Mouse (Mus musculus) cortical plate, adult 2 months (tissue): Measurements from ENCODE around the gene Ccdc191. TPM values are rescaled to one million over a fixed set of nuclear protein-coding genes. Genes with fewer than 3 reads are reported as not detected.

Experiments used
- H3K27ac ChIP-seq: fragments of 200-500 bp; 2 replicates; pipeline ENCODE4 v1.5.1; 2012; ENCODE audit warnings: low read length, control low read depth, inconsistent platforms; ENCODE audit not compliant: insufficient read depth
- H3K4me1 ChIP-seq: fragments of 200-500 bp; 2 replicates; pipeline ENCODE4 v1.6.1; 2011; ENCODE audit warnings: low read length; ENCODE audit not compliant: control insufficient read depth, insufficient read depth
- H3K4me3 ChIP-seq: fragments of 200-500 bp; 2 replicates; pipeline ENCODE4 v1.5.1; 2011; ENCODE audit warnings: mild to moderate bottlenecking, low read length, control low read depth; ENCODE audit not compliant: insufficient read depth
- CTCF ChIP-seq: fragments of 200-500 bp; IDR thresholded peaks from 2 replicates; pipeline ENCODE4 v1.5.1; 2011; ENCODE audit warnings: mild to moderate bottlenecking, control low read depth, low read length; ENCODE audit not compliant: insufficient read depth; ENCODE audit errors: extremely low read depth
- POLR2A ChIP-seq: fragments of 200-500 bp; IDR thresholded peaks from 2 replicates; pipeline ENCODE4 v1.6.1; 2011; ENCODE audit warnings: mild to moderate bottlenecking, low read length, control low read depth; ENCODE audit not compliant: insufficient read depth; ENCODE audit errors: extremely low read depth
- polyA plus RNA-seq: library from polyadenylated mRNA; depleted of rRNA; stranded (reverse); fragments of >200 nt; gene quantifications from 2 replicates; pipeline ENCODE4 v1.2.3, GENCODE M21; 2012

The Ccdc191 gene
- polyA plus RNA-seq, 1 experiment, result 5.2 TPM

- H3K4me3 ChIP-seq, result no peak overlapping the region
- peaks cover 3% of the 10 kb centered on the region for H3K4me1 ChIP-seq
- H3K27ac ChIP-seq, result no peak overlapping the region
- no peak for TF ChIP-seq CTCF
- TF ChIP-seq POLR2A, result no peak
These were observed 55.8 kb downstream of the Ccdc191 start for GRCm38 (mm10) chr16:43945351-43945750.

DNA sequence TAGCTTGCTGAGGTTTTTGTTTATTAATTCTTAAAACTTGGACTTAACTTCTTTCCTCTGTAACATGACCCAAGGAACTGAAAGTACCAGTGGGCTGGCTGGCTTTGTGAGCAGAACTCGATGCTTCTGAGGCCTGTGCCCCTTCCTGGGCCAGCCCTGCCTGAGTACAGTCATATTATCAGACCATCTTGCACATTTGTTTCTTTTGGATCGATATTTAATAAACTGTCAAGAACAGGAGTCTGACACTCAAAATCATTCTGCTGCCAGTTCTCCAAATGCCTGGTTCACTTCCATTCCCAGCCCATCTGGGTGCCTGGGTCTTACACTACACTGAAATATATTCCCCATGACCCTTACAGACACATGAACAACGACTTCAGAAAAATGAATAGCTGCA, 56.3 kb downstream of the Ccdc191 start:
- Histone ChIP-seq H3K4me1 (peaks cover 3% of the 10 kb centered on the region), H3K4me3 (no peak overlapping the region), H3K27ac (no peak overlapping the region)
- TF ChIP-seq CTCF (no peak), POLR2A (no peak)

DNA sequence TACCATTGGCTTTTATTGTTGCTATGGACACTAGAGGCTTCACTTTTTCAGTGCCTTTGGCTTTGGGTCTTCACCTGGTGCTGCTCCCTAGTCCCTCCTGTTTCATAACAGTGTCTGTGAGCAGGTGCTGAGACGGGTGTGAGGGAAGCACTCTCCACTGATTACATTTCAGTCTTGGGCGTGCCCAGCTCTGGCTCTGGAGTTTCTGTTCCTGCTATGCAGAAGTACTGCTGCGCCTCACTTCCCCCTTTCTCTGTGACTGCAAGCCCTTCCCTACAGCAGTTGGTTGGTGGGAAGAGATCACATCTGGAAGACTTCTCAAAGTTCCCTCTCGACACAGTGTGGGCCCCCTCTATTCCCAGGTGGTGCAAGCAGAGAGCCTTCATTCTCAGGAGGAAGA, 62.0 kb downstream of the Ccdc191 start:
- TF ChIP-seq CTCF (no peak), POLR2A (no peak)
- no peak overlapping the region for H3K4me3 ChIP-seq
- H3K27ac ChIP-seq, result no peak overlapping the region
- H3K4me1 ChIP-seq, result peaks cover 3% of the 10 kb centered on the region

- TF ChIP-seq POLR2A (no peak), CTCF (no peak)
- Histone ChIP-seq H3K4me1 (no peaks in the 10 kb centered on the region), H3K27ac (no peak overlapping the region), H3K4me3 (no peak overlapping the region)
These were observed 65.3 kb downstream of the Ccdc191 start for GRCm38 (mm10) chr16:43954913-43955312.

- TF ChIP-seq CTCF, result no peak
- no peak overlapping the region for H3K4me3 ChIP-seq
- H3K4me1 ChIP-seq, result no peaks in the 10 kb centered on the region
- H3K27ac ChIP-seq, result no peak overlapping the region
These were observed 68.4 kb downstream of the Ccdc191 start for GRCm38 (mm10) chr16:43958038-43958437.

DNA sequence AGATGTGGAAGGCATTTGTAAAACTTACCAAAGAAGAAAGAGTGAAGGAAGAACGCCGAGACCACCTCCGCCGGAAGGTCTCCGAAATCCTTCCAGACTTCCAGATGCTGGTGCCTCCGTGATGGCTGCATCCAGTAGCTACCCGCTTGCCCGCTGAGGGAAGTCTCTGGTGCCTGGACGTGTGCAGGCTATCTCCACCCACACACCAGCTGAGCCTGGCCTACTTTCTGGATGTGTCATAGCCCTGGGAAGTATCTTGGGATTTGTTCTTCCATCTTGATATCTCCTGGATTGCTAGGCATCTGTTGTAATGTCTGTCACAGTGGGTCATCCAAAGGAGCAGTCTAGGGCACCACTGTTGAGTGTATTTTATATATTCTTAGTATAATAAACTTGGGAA, 73.7 kb downstream of the Ccdc191 start:
- no peaks in the 10 kb centered on the region; the same call in 1 of the 2 replicates for H3K4me1 ChIP-seq
- no peak for TF ChIP-seq CTCF
- no peak for TF ChIP-seq POLR2A
- H3K4me3 ChIP-seq, result no peak overlapping the region
- H3K27ac ChIP-seq, result no peak overlapping the region

- Histone ChIP-seq H3K4me3 (no peak overlapping the region), H3K4me1 (no peaks in the 10 kb centered on the region; the same call in 1 of the 2 replicates), H3K27ac (no peak overlapping the region)
- no peak for TF ChIP-seq POLR2A
- TF ChIP-seq CTCF, result no peak
These were observed 74.2 kb downstream of the Ccdc191 start for GRCm38 (mm10) chr16:43963780-43964179.

DNA sequence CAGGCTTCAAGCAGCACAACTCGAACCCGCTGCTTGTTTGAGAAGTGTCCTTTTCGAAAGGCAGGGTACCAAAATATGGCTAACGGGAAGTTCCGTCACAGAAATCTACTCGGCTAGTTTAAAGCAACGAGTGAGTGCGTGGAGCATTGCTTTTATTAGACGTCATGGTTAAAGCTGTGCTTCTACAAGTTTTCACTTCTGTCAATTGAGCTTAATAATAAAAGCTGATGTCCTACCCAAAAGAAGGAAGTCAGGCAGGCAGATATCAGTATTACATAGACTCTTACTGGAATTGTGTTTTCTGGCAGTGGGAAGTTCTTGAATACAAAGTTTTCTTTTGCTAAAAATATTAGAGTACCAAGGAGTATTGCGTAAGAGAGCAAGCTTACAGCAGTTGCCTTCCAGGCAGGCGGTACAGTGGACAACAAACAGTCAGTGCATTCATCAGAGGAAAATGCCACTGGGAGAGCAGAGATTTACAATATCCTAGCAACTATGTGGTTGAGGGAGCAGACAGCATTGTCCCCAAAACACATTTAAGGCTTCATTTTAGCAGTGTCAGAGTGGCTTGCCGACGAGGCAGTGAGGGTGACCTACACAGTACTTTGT, 76.3 kb downstream of the Ccdc191 start:
- Histone ChIP-seq H3K27ac (no peak overlapping the region), H3K4me1 (no peaks in the 10 kb centered on the region; the same call in 1 of the 2 replicates), H3K4me3 (no peak overlapping the region)
- TF ChIP-seq POLR2A (no peak), CTCF (no peak)

GRCm38 (mm10) chr16:43970426-43970825, 80.8 kb downstream of the Ccdc191 start:
- Histone ChIP-seq H3K4me1 (peaks cover 6% of the 10 kb centered on the region), H3K4me3 (no peak overlapping the region), H3K27ac (no peak overlapping the region)
- TF ChIP-seq POLR2A, result no peak
- no peak for TF ChIP-seq CTCF

GRCm38 (mm10) chr16:43971189-43971588, 81.6 kb downstream of the Ccdc191 start:
- TF ChIP-seq POLR2A, result no peak
- TF ChIP-seq CTCF, result no peak

DNA sequence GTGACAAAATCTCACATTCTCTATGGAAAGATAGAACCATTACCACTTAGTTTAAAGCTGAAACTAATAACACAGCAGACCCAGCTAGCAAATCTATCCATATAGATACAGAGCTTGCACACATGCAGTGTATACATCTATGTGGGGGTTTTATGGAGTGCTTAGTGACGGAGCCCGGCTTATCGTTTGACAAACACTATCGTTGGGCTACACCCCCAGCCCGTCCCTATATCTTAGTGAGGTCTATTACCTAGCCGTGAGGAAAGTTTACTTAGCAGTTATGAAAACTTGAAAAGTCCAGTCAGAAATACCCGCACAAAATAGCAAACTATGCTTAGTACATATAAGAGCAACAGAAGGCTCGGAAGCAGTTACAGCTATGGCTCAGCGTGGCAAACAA, 82.1 kb downstream of the Ccdc191 start:
- no peak overlapping the region for H3K27ac ChIP-seq

More at GRCm38 (mm10) chr16:43971189-43971588, 81.6 kb downstream of the Ccdc191 start:
- Histone ChIP-seq H3K4me3 (no peak overlapping the region), H3K4me1 (peaks cover 6% of the 10 kb centered on the region), H3K27ac (no peak overlapping the region)

More for the DNA sequence above, 82.1 kb downstream of the Ccdc191 start:
- TF ChIP-seq CTCF (no peak), POLR2A (no peak)
- peaks cover 6% of the 10 kb centered on the region for H3K4me1 ChIP-seq
- H3K4me3 ChIP-seq, result no peak overlapping the region
